Mouse (Mus musculus) adrenal gland, postnatal 36 days (tissue): ENCODE data around the gene Fhit. TPM values are rescaled to one million over a fixed set of nuclear protein-coding genes. Genes with fewer than 3 reads are reported as not detected.

Experiments used
- DNase-seq, 2 experiments: peaks; one replicate each; pipeline ENCODE4 v3.0.0; 2021; ENCODE audit warnings: mixed read lengths in 1 of 2
- total RNA-seq, 2 experiments: library from RNA; stranded (reverse); gene quantifications; 2 replicates each; pipeline ENCODE4 v1.2.3; 2021

Fhit gene
- total RNA-seq, 2 experiments from 2014 or later, result 10.9 to 12.9 TPM

DNA sequence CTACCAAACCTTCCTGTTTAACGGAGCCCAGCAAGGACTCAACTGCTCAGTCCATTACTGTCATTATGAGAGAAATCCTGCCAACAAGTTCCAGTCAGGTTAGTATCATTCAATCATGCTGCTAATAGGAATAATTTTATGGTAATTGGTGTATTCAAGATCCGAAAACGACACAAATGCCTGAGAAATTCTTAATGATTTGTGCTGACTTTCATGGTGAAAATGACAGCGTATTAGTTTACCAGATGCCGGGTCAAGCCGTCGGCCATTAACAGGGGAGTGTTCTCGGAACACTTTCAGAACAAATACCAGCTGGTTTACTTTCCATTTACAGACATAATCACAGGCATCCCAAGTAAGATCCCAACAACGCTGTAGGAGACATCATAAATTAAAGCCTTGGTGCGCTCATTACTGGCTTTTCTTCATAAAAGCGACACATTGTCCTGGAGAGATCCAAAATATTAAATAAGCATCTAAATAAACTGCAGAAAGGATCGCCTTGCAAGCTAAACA, 451.0 kb downstream of the Fhit start:
- no peak for DNase-seq

DNA sequence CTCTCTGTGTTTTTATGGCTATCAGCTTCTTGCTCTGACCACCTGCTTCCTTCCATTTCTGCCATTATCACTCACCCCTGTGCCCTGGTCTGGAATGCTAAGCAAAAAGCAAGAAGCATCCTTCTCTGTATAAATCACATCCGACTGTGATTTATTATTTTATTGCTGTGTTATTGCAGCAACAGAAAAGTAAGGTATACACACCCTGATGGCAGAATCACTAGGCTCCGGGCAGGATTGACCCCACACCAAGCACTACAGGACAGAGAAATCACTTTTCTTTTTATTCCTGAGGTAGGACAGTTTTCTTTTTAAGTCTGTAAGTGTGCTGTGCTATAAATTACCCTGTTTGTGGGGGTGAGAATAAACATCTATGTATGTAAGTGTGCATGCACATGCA, 460.1 kb downstream of the Fhit start:
- DNase-seq, result no peak

DNA sequence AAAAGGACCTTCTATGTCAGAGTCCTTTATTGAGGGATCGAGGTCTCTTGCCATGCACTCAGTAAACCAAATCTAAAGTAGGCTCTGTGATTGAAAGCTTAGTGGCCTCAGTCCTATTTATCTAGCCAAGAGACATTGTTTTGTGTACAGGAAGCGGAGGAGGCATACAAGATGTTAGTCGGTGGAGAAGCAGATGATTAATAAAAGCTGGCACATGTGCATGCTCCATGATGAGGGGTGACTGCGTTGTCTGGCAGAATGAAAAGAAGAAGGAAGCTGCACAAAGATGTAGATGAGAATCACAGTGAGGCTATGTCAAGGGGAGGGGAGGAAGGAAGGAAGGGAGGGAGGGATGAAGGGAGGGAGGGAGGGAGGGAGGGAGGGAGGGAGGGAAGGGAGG, 481.8 kb downstream of the Fhit start:
- DNase-seq, result no peak

DNA sequence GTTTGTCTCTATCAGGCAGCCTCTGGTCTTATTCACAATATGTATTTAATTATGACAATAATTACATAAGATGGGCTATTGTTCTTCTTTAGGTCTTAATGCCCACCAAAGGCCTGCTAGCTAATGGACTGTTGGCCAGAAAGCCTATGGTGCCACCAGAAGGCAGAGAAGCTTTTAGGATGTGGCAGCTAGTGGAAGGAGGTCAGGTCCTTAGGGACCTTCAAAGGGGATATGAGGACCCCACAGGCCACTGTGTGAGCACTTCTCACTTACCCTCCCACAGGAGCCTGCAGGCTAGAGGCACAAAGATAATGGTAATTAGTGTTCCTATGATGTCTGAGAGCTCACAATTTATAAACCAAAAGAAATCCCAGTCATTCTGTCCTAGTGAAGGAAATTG, 482.2 kb downstream of the Fhit start:
- no peak for DNase-seq

DNA sequence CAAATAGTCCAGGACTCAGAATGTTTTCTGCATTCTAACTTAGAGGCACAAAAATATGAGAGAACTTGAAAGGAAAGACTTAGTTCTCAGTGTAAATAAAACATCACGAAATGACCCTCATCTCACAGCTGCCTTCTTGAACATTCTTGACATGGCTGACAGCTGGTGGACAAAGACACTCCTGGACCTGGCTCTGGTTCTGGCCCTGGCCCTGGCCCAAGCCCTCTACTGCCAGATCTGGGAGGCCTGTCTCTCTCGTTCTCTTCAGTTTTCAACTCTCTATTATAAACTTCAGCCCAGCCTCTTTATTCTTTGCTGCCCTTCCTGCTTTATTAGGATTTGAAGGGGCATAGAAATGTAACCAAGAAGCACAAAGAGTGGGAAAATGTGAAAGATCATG, 484.2 kb downstream of the Fhit start:
- peak in 1 of 2 experiments; percentile 16 for DNase-seq

DNA sequence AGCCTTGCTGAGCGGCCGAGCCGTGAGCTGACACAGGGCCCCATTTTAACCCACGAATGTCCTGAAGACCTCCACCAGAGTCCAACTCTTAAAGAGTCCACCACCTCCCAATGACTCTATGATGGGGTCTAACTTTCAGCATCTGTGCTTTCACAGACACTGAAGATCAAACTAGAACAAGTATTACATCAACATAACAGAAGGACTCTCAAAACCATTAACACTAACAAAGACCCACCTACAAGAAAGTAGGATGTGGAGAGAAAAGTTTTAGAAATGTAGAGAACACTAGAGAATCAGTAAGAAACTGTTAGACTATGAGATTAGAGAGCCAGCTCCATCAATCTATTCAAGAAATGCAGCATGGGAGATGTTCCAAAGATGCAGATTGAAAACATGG, 501.6 kb downstream of the Fhit start:
- no peak for DNase-seq

DNA sequence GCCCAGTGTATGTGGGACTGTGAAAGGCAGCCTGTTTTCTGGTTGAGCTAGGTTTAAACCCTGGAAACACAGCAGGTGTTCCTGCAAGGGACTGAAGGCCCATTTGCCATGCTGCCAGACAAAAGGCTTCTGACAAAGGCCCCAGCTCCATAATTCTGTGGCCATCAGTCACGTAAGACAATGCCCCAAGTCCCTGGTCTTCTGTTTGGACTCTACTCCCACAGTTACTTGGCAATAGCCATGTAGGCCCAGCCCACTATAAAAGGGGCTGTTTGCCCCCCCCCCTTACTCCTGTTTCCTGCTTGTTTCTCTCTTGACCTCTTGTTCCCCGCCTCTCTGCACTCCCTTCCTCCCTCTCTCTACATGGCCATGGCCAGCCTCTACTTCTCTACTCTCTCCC, 502.5 kb downstream of the Fhit start:
- no peak for DNase-seq

DNA sequence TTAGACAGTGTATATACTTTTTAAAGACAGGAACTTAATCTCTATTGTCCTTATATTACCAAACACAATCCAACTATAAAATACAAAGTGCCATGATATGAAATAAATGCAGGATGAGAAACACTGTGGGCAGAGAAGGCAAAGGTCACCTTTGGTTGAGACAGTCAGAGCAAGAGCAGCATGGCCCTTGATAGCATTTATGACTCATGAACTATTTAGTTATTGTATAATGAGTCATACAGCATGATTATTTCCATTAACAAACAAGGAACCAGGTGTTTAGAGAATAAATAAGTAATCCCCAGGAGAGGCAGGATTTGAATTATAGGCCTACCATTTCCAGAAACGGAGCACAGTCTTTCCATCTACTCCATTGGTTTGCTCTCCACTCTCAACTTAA, 503.6 kb downstream of the Fhit start:
- no peak for DNase-seq

DNA sequence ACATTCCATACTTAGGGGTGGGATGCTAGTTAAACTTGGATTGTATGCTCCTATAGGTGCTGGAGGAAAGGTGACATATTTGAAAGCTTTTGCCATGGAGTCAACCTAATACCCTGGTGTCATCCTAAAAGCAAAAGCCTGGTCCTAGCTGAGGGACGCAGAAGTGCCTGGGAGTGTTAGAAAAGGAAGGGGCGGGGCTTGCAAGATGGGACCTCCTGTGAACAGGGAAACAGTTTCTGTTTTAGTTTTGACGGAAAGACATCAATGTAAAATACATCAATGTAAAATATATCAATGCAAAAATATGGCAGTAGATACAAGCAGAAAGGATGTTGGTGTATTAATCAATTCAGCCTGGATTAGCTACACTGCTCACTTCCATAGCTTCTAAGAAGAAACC, 504.5 kb downstream of the Fhit start:
- DNase-seq, result no peak

DNA sequence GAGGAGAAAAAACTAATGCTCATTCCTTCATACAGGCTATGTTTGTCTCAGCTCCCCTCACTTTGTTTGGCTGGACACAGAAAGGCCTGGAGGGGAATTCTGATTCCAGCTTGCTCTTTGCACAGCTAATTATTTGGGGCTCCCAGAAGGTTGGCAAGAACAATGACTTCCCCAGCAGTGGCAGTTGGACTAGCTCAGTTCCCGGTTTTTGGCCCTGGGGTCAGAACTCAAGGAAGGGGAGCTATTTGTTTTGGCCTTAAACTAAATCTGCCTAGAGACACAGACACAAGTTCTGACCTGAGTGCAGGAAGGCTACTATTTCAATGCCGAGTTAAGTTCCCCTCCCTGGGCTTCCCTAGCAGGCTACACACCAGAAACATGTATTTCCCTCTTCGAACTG, 506.0 kb downstream of the Fhit start:
- peak in 1 of 2 experiments; percentile 1 for DNase-seq

DNA sequence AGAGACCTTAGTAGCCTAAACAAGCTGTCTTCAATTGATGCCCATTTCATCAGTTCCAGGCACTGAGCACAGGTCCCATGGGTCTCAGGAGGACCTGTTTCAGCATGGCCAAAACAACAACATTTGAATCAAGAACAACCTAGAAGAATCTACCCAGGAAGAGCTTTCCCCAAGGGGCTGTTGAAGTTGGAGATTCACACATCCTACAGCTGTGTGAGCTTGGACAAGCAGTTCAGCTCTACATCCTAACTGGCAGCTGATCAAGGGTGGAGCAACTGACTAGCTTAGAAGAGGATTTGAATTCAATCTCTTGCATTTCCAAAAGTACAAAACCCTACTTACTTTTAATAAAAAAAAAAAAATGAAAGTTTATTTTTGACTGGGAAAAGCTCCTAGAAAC, 514.0 kb downstream of the Fhit start:
- no peak for DNase-seq

DNA sequence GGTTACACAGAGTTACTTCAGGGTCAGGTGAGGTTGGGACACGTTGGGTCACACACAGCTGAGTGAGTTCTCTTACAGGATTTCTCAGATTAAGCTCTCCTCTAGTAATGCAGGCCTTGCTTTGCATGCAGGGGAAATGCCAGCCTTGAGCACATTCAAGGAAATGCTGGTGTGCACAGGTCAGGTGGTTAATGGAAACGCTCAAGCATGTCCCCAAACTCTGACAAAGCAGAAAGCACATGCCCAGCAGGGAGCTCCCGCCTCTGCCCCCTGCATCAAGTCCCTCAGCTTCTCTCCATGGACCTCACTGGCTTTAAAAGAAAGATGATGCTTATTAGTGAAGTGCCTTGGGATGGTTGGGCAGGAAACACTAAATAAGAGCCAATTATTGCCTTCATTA, 530.1 kb downstream of the Fhit start:
- no peak for DNase-seq

DNA sequence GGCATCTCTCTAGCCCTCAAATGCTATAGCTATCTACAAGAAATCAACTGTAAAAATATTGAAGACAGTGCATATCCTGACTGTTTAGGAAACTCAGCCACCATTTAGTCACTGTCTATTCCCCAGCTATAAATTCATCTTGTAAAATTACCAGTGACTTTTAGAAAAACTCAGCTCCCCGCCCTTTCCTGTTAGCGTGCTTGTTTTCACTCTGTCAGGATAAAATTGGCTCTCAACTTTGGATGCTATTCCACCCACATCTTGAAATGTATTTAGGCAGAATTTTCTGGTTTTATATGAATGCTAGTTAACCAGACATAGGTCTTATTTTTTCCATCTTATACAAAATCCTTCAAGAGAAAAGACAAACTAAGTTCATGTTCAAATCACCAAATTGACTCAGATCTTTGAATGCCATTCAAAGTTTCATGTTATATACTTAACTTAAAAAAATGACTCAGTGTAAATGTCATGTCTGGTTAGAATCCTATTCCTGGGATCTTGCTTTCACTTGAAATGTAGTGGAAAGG, 530.9 kb downstream of the Fhit start:
- no peak for DNase-seq

DNA sequence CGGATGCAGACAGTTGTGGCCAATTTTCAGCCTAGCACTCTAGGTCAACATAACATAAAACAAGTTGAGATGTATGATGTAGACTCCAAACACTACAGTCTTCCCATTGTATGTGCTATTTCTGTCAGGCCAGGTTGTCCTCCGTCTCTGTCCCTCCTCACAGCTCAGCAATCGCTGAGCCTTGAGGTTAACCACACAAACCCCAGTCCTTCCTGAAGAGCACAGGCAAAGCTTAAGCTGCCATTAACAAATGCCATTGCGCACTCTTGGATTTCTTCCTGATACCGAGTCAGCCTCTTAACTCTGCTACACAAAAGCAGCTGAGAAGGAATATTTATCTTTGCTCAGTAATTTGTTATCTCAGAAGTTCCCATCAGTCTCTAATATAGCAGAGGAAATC, 568.4 kb downstream of the Fhit start:
- DNase-seq, result no peak

DNA sequence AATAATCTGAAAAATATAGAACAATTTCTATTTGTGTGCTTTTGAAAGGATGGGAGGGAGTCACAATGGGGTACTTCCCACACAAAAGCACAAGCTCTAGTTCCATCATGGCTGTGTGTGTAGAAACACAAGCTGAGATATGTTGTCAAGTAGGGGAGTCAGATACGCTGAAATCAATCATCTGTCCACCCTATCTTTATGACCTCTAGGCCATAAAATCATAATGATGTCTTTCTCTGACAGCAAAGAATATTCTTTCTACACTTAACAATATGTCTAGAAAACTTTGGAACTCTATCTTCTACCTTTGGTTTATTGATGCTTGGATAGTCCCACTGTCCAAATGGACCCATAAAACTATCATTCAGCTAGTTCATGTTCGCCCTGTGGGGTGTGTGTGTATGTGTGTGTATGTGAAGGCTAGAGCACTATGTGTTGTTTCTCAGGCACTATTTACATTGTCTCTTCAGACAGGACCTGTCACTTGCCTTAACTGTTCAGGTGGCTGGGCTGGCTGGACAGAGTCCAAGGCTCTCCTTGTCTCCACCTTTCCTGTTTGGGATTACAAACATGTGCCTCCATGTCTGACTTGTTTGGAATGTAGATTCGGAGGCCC, 592.8 kb downstream of the Fhit start:
- no peak for DNase-seq

DNA sequence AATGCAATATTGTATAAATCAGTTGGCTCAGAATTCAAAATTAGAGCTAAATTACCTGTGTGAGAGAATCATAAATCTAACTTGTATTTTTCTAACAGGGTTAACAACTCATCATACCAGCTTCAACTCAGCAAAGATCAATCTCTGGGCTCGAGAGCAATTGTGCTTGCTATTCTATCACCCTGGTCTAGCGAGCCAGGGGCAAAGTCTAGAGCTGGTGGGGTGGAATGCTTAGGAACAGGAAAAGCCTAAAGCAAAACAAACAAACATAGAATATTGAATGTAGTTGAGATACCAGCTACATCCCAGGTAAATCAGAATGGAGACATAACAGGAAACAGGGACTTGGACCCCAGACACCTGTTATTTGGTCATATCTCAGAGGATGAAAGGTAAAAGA, 594.1 kb downstream of the Fhit start:
- no peak for DNase-seq

DNA sequence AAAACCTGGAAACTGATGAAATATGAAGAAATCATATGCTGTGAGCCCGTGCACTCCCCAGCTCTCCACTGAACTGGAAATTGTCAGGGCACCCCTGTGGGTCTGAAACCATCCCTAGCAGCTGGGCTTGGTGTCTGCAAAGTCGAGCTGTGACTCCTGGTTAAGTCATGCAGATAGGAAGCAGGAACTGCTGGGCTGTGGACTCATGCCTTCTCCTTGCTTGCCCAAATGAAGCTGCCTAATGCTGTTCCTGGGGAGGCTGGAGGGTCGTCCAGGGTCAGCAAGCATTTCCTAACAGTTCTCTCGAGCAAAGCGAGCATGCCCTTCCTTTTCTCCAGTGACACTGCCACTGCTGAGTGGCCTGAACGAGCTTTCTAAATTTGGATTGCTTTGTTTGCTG, 607.1 kb downstream of the Fhit start:
- no peak for DNase-seq

DNA sequence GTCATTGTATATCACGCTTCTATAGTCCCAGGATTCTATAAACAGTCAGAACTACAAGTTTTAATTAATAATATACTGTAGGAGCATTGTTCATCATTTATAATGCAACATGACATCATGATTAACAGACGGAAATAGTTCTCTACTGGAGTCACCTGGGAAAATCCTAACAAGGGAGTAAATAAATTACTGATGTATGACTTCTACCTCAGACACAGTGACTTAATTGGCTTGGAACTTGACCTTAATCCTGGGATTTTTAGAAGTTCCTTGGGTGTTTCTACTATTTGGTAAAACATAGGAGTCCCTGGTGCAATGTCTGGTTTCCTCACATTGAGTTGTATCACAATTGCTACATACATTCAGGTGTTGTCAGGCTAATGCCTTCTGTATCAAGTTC, 613.2 kb downstream of the Fhit start:
- no peak for DNase-seq

DNA sequence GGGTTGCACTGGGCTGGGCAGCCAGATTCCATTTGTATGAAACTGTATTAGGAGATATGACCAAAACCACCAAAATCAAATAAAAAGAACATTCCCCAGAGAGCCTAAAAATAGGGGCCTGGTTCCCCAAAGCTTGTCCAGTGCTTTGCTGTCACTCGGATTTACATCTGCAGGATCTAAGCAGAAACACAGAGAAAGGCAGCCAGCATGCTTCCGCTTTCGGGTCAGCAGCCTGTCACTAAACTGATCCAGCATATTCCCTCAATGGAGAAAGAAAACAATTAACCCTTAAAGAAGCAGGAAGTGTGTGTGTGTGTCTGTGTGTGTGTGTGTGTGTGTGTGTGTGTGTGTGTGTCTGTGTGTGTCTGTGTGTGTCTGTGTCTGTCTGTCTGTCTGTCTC, 615.9 kb downstream of the Fhit start:
- no peak for DNase-seq

DNA sequence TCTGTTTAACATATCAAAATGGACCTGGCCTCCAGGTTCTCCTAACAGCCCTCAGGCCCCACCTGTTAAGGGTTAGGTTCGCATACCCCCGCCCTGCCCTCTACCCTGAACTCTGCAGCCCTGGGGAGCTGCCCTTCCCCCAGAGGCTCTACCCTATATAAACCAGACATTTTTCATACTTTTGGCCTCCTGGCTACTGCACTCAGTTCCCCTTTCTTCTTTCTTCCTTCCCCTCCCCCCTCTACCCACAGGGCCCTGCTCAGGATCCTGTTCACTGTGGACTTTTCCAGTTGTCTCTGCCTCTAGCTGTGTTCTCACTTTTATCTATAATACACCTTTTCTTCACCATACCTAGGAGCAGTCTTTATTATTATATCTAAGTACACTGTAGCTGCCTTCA, 627.0 kb downstream of the Fhit start:
- DNase-seq, result no peak

DNA sequence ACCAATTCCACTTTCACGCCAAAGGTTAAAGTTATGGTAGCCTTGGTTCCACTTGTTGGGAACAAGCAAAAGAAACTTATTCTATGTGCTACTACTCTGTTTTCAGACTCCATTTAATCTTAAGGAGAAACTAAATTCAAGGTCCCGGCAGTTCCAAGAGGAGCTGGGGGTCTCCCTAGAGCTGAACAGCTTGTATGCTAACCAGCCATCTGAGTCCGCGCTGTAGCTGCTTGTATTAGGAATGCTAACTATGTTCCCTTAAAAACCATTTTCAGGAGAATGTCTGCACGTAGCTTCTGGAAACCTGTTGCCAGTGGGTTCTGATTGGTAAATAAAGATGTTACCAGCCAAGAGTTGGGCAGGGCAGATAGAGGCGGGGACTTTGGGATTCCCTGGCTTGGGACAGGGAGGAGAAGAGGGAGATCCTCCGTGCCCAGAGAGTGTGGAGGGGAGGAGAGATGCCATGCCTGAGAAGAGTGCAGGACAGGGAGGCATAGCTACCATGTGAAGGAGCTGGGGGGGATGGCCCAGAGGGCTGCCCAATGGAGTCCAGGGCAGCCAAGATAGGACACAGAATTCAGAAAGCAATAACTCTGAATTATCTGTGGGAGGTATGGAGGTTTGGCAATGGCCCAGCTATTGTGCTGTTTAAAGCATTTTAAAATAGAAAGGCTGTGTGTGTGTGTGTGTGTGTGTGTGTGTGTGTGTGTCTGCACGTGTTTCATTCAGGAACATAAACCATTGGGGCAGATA, 629.9 kb downstream of the Fhit start:
- DNase-seq, result no peak

DNA sequence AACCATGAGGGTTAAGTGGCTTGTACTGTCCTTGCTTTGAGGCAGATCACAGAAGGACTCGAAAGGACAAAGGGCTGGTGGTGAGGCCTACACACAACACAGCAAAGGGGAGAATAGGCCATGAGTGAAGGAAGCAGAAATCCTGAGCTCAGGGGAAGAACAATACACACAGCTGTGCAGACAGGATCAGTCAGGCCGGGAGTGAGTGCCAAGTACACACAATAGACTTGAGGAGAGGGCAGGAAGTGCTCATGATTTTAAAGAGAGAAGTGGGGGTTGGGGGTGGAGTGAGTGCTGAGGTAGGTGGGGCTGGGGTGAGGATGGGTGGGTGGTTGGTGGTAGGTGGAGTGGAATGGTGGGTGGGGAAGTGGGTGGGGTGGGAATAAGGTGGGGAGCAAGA, 635.0 kb downstream of the Fhit start:
- no peak for DNase-seq

DNA sequence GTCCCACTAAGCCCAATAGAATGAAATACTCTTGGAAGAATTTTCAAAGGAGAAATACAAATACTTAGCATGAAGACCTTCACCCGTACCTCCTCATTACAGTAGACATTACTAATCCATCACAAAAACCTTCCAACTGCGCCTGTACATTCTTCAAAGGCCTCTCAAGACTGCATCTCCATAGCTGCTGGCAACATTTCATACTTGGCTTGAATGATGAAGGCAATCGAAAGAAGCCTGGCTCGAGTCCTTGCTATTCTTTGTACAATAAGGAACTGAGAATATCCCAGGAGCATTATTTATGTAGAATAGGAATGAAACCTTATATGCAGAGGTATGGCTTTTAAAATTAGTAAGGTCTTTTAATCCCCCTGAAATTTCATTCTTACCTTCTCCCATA, 636.0 kb downstream of the Fhit start:
- DNase-seq, result no peak

DNA sequence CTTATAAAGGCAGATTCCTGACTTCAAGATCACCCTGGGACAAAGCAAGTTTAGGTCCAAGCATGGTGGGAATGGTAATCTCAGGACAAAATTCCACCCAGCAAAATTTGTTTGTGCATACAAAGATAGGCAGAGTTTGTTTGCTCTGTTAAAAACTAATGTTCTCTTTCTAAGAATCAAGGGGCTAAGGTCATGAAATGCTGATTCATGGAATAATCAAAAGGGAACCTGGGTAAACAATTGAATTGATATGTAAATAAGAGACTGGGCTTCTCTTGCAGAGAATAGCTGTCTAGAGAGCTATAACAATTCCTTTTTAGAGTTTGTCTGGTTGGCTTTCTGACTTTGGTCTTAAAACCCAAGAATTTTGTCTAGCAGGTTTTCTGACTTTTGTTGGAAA, 647.8 kb downstream of the Fhit start:
- DNase-seq, result no peak
